Mouse (Mus musculus): ENCODE data around the gene Psmb5.

Psmb5 gene

GRCm38 (mm10) chr14:54638210-54638609 lies 20.4 kb upstream of the Psmb5 start:
- no peak for TF ChIP-seq NANOG (IDR thresholded peaks at IDR 0.05; ENCODE audit: borderline replicate concordance, low read length)
- no peak for TF ChIP-seq CTCF (conservative IDR thresholded peaks at IDR 0.05; ENCODE audit: low read length)
- TF ChIP-seq POU5F1 (IDR thresholded peaks at IDR 0.05; ENCODE audit: borderline replicate concordance, low read length): no peak
- peaks cover 21% of the 10 kb centered on the region for H3K36me3 ChIP-seq (ENCODE audit: insufficient read depth, low read length)
- no peak overlapping the region for H3K4me3 ChIP-seq (replicated peaks; ENCODE audit: low read length)
- peaks cover 38% of the 10 kb centered on the region for H3K4me1 ChIP-seq (replicated peaks; ENCODE audit: low read depth, low read length)
- H3K9me3 ChIP-seq (ENCODE audit: low read length): no peaks in the 10 kb centered on the region
- peaks cover 33% of the 10 kb centered on the region for H3K27me3 ChIP-seq (ENCODE audit: insufficient read depth, low read length)

DNA sequence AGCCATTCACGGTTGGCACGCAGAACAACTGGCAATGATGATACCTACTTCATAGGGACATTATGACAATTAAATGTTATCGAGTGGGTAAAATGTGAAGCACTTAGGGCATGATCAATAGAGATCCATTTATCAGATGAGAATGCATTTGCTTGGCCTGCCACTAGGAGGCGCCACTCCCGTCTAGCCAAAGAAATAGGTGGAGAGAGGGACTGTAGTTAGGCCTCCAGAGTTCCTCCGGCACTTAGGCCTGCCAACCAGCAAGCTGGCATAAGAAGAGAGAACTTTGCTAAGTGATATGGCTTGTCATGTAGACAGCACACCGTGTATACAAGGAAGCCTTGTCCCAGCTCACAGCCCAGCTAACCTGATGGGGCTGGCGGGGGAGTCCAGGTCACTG lies 19.1 kb upstream of the Psmb5 start:
- H3K4me1 ChIP-seq (replicated peaks; ENCODE audit: low read depth, low read length): peaks cover 25% of the 10 kb centered on the region
- no peak overlapping the region for H3K4me3 ChIP-seq (replicated peaks; ENCODE audit: low read length)
- H3K27me3 ChIP-seq (ENCODE audit: insufficient read depth, low read length): peaks cover 40% of the 10 kb centered on the region
- H3K36me3 ChIP-seq (ENCODE audit: insufficient read depth, low read length): peaks cover 9% of the 10 kb centered on the region; the same call in 1 of the 2 replicates
- no peaks in the 10 kb centered on the region for H3K9me3 ChIP-seq (ENCODE audit: low read length)
- TF ChIP-seq CTCF (conservative IDR thresholded peaks at IDR 0.05; ENCODE audit: low read length): peak; percentile 94
- no peak for TF ChIP-seq POU5F1 (IDR thresholded peaks at IDR 0.05; ENCODE audit: borderline replicate concordance, low read length)
- no peak for TF ChIP-seq NANOG (IDR thresholded peaks at IDR 0.05; ENCODE audit: borderline replicate concordance, low read length)

GRCm38 (mm10) chr14:54634182-54634581 lies 16.4 kb upstream of the Psmb5 start:
- Histone ChIP-seq H3K9me3 (ENCODE audit: low read length) (no peaks in the 10 kb centered on the region), H3K27me3 (ENCODE audit: insufficient read depth, low read length) (peaks cover 44% of the 10 kb centered on the region)
- 0 out of 2 replicates have a peak, but pooled peaks have one; percentile 14 for TF ChIP-seq CTCF (conservative IDR thresholded peaks at IDR 0.05; ENCODE audit: low read length)
- TF ChIP-seq POU5F1 (IDR thresholded peaks at IDR 0.05; ENCODE audit: borderline replicate concordance, low read length): no peak

DNA sequence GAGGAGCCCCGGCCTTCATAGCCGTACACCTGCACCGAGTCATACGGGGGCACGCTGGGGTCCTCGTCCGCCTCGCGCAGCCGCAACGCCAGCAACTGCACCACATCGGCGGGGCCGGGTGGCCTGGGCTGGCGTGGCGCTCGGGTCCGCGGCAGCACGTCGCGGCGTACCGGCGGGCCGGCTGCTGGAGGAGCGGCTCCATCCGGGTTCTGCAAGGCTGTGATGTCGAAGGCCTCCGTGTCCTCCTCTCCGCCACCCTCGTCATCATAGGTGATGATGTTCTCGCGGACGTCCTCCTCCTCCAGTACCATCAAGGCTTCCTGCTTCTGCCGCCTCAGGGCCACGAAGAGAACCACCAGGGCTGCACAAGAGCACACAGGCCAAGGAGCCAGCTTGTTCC lies 14.4 kb upstream of the Psmb5 start:
- Histone ChIP-seq H3K27me3 (ENCODE audit: insufficient read depth, low read length) (peaks cover 41% of the 10 kb centered on the region), H3K4me3 (replicated peaks; ENCODE audit: low read length) (peak overlapping the region; percentile 84), H3K9me3 (ENCODE audit: low read length) (no peaks in the 10 kb centered on the region), H3K36me3 (ENCODE audit: insufficient read depth, low read length) (no peaks in the 10 kb centered on the region), H3K4me1 (replicated peaks; ENCODE audit: low read depth, low read length) (peaks cover 28% of the 10 kb centered on the region)
- no peak for TF ChIP-seq NANOG (IDR thresholded peaks at IDR 0.05; ENCODE audit: borderline replicate concordance, low read length)
- TF ChIP-seq CTCF (conservative IDR thresholded peaks at IDR 0.05; ENCODE audit: low read length): no peak
- TF ChIP-seq POU5F1 (IDR thresholded peaks at IDR 0.05; ENCODE audit: borderline replicate concordance, low read length): no peak

More at GRCm38 (mm10) chr14:54634182-54634581, 16.4 kb upstream of the Psmb5 start:
- Histone ChIP-seq H3K4me3 (replicated peaks; ENCODE audit: low read length) (no peak overlapping the region), H3K4me1 (replicated peaks; ENCODE audit: low read depth, low read length) (peaks cover 28% of the 10 kb centered on the region), H3K36me3 (ENCODE audit: insufficient read depth, low read length) (0 out of 2 replicates have a peak, but pooled peaks cover 7% of the 10 kb centered on the region)

GRCm38 (mm10) chr14:54631240-54631599 lies 13.4 kb upstream of the Psmb5 start:
- peaks cover 23% of the 10 kb centered on the region for H3K4me1 ChIP-seq (replicated peaks; ENCODE audit: low read depth, low read length)
- H3K27me3 ChIP-seq (ENCODE audit: insufficient read depth, low read length): peaks cover 51% of the 10 kb centered on the region
- TF ChIP-seq CTCF (conservative IDR thresholded peaks at IDR 0.05; ENCODE audit: low read length) (no peak), NANOG (IDR thresholded peaks at IDR 0.05; ENCODE audit: borderline replicate concordance, low read length) (no peak), POU5F1 (IDR thresholded peaks at IDR 0.05; ENCODE audit: borderline replicate concordance, low read length) (no peak)
- no peaks in the 10 kb centered on the region for H3K36me3 ChIP-seq (ENCODE audit: insufficient read depth, low read length)
- peak overlapping the region; percentile 84; the same call in 1 of the 2 replicates for H3K4me3 ChIP-seq (replicated peaks; ENCODE audit: low read length)
- H3K9me3 ChIP-seq (ENCODE audit: low read length): no peaks in the 10 kb centered on the region

- H3K4me3 ChIP-seq (replicated peaks; ENCODE audit: low read length): no peak overlapping the region
- peaks cover 56% of the 10 kb centered on the region for H3K27me3 ChIP-seq (ENCODE audit: insufficient read depth, low read length)
- H3K9me3 ChIP-seq (ENCODE audit: low read length): no peaks in the 10 kb centered on the region
- TF ChIP-seq NANOG (IDR thresholded peaks at IDR 0.05; ENCODE audit: borderline replicate concordance, low read length): no peak
- TF ChIP-seq CTCF (conservative IDR thresholded peaks at IDR 0.05; ENCODE audit: low read length): no peak
- no peak for TF ChIP-seq POU5F1 (IDR thresholded peaks at IDR 0.05; ENCODE audit: borderline replicate concordance, low read length)
- H3K4me1 ChIP-seq (replicated peaks; ENCODE audit: low read depth, low read length): peaks cover 23% of the 10 kb centered on the region
- no peaks in the 10 kb centered on the region for H3K36me3 ChIP-seq (ENCODE audit: insufficient read depth, low read length)
These were observed 12.9 kb upstream of the Psmb5 start for GRCm38 (mm10) chr14:54630583-54631239.

DNA sequence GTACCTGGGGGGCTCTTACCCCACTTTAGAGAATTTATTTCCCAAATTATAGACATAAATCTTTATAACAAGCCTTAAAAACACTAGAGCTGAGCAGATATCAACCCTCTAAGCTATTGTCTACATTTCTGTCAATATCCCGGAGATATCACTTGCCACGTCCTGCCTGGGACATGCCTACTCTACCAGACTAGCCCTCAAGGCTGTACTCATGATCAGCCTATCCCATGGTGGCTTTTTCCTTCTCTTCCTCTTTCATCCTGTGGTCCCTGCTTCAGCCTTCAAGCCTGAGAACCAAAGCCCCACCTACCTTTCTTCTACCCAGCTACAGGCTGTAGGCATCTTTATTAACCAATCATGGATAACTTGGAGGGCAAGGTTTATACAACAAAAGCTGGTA lies 12.0 kb upstream of the Psmb5 start:
- no peak overlapping the region for H3K4me3 ChIP-seq (replicated peaks; ENCODE audit: low read length)
- H3K36me3 ChIP-seq (ENCODE audit: insufficient read depth, low read length): no peaks in the 10 kb centered on the region
- H3K4me1 ChIP-seq (replicated peaks; ENCODE audit: low read depth, low read length): peaks cover 31% of the 10 kb centered on the region
- peaks cover 65% of the 10 kb centered on the region for H3K27me3 ChIP-seq (ENCODE audit: insufficient read depth, low read length)
- no peak for TF ChIP-seq CTCF (conservative IDR thresholded peaks at IDR 0.05; ENCODE audit: low read length)
- TF ChIP-seq NANOG (IDR thresholded peaks at IDR 0.05; ENCODE audit: borderline replicate concordance, low read length): no peak
- TF ChIP-seq POU5F1 (IDR thresholded peaks at IDR 0.05; ENCODE audit: borderline replicate concordance, low read length): no peak
- no peaks in the 10 kb centered on the region for H3K9me3 ChIP-seq (ENCODE audit: low read length)

GRCm38 (mm10) chr14:54628103-54628502 lies 10.3 kb upstream of the Psmb5 start:
- no peaks in the 10 kb centered on the region for H3K36me3 ChIP-seq (ENCODE audit: insufficient read depth, low read length)
- H3K9me3 ChIP-seq (ENCODE audit: low read length): no peaks in the 10 kb centered on the region
- TF ChIP-seq NANOG (IDR thresholded peaks at IDR 0.05; ENCODE audit: borderline replicate concordance, low read length): no peak
- TF ChIP-seq CTCF (conservative IDR thresholded peaks at IDR 0.05; ENCODE audit: low read length): no peak
- TF ChIP-seq POU5F1 (IDR thresholded peaks at IDR 0.05; ENCODE audit: borderline replicate concordance, low read length): no peak
- H3K27me3 ChIP-seq (ENCODE audit: insufficient read depth, low read length): peaks cover 66% of the 10 kb centered on the region
- peaks cover 33% of the 10 kb centered on the region for H3K4me1 ChIP-seq (replicated peaks; ENCODE audit: low read depth, low read length)
- no peak overlapping the region for H3K4me3 ChIP-seq (replicated peaks; ENCODE audit: low read length)

GRCm38 (mm10) chr14:54624976-54625375 lies 7.2 kb upstream of the Psmb5 start:
- Histone ChIP-seq H3K4me3 (replicated peaks; ENCODE audit: low read length) (peak overlapping the region; percentile 70), H3K9me3 (ENCODE audit: low read length) (no peaks in the 10 kb centered on the region), H3K4me1 (replicated peaks; ENCODE audit: low read depth, low read length) (peaks cover 22% of the 10 kb centered on the region), H3K36me3 (ENCODE audit: insufficient read depth, low read length) (no peaks in the 10 kb centered on the region), H3K27me3 (ENCODE audit: insufficient read depth, low read length) (peaks cover 42% of the 10 kb centered on the region)
- no peak for TF ChIP-seq POU5F1 (IDR thresholded peaks at IDR 0.05; ENCODE audit: borderline replicate concordance, low read length)
- TF ChIP-seq CTCF (conservative IDR thresholded peaks at IDR 0.05; ENCODE audit: low read length): no peak
- no peak for TF ChIP-seq NANOG (IDR thresholded peaks at IDR 0.05; ENCODE audit: borderline replicate concordance, low read length)

All from E14TG2a.4 (cell line).